Mouse (Mus musculus) hindbrain, embryonic 13.5 days (tissue): ENCODE results near the gene Fzr1. TPM values are rescaled to one million over a fixed set of nuclear protein-coding genes. Genes with fewer than 3 reads are reported as not detected.

Experiments used
- ATAC-seq: fragments of 200-750 bp; cut with Nextera tagmentation; 2 replicates; pipeline ENCODE4 v1.8.0; 2017; ENCODE audit warnings: moderate TSS enrichment; ENCODE audit not compliant: low FRiP score
- H3K27ac ChIP-seq: fragments of 300-500 bp; sonication (generic); 2 replicates; pipeline ENCODE4 v1.5.1; 2015; ENCODE audit warnings: inconsistent platforms, mild to moderate bottlenecking, moderate library complexity
- H3K27me3 ChIP-seq: fragments of 300-500 bp; sonication (generic); 2 replicates; pipeline ENCODE4 v1.6.1; 2015; ENCODE audit warnings: mild to moderate bottlenecking, inconsistent platforms
- H3K36me3 ChIP-seq: fragments of 300-500 bp; sonication (generic); 2 replicates; pipeline ENCODE4 v1.6.1; 2015; ENCODE audit warnings: mild to moderate bottlenecking, inconsistent platforms
- H3K4me1 ChIP-seq: fragments of 300-500 bp; sonication (generic); replicated peaks from 2 replicates; pipeline ENCODE4 v1.6.1; 2015; ENCODE audit warnings: inconsistent platforms
- H3K4me2 ChIP-seq: fragments of 300-500 bp; sonication (generic); 2 replicates; pipeline ENCODE4 v1.6.1; 2015; ENCODE audit warnings: inconsistent platforms, mild to moderate bottlenecking, moderate library complexity
- H3K4me3 ChIP-seq: fragments of 300-500 bp; sonication (generic); 2 replicates; pipeline ENCODE4 v1.5.1; 2015; ENCODE audit warnings: mild to moderate bottlenecking, inconsistent platforms
- H3K9ac ChIP-seq: fragments of 300-500 bp; sonication (generic); 2 replicates; pipeline ENCODE4 v1.6.1; 2015; ENCODE audit warnings: mild to moderate bottlenecking, inconsistent platforms
- H3K9me3 ChIP-seq: fragments of 300-500 bp; sonication (generic); 2 replicates; pipeline ENCODE4 v1.6.1; 2016; ENCODE audit warnings: inconsistent platforms
- WGBS: fragments of 180-500 bp; shearing (Covaris S2); methylation state at CpG from one replicate; pipeline ENCODE4 v1.1.7; 2015; 5-methylcytosine and 5-hydroxymethylcytosine counted together
- polyA plus RNA-seq: library from polyadenylated mRNA; unstranded; fragments of >200 nt; fragmentation: Nextera tagmentation; extraction: Ambion mirVana; gene quantifications from 2 replicates; pipeline ENCODE4 v1.2.1, GENCODE M21; 2015

The Fzr1 gene
- polyA plus RNA-seq, 1 experiment from 2014 or later: 121 TPM

GRCm38 (mm10) chr10:81384605-81384982, 6.3 kb upstream of the Fzr1 start:
- Histone ChIP-seq H3K4me3 (peak overlapping the region; percentile 96), H3K27ac (peak overlapping the region; percentile 90), H3K27me3 (no peaks in the 10 kb centered on the region), H3K36me3 (peaks cover 34% of the 10 kb centered on the region), H3K9ac (peak overlapping the region; percentile 90), H3K4me1 (peaks cover 23% of the 10 kb centered on the region), H3K4me2 (peak overlapping the region; percentile 95), H3K9me3 (no peaks in the 10 kb centered on the region)
- WGBS: under 1% methylated on average over 19 of the region's 19 CpGs
- ATAC-seq: peak; percentile 34

- ATAC-seq: peak; percentile 91
- WGBS: 9% methylated on average over 54 of the region's 54 CpGs
- peak within 1 kb of the TSS; percentile 96 for H3K4me3 ChIP-seq
- peak within 1 kb of the TSS; percentile 90 for H3K9ac ChIP-seq
- no peaks in the 10 kb centered on the region for H3K27me3 ChIP-seq
- peaks cover 22% of the 10 kb centered on the region for H3K4me1 ChIP-seq
- no peaks in the 10 kb centered on the region for H3K9me3 ChIP-seq
- H3K4me2 ChIP-seq: peak within 1 kb of the TSS; percentile 95
- H3K36me3 ChIP-seq: peaks cover 33% of the 10 kb centered on the region
- peak within 1 kb of the TSS; percentile 90 for H3K27ac ChIP-seq
Observed at GRCm38 (mm10) chr10:81383802-81384604, 5.7 kb upstream of the Fzr1 start, which contains the start of the genes Dohh and Gm48551. TSS of gene Dohh (plus strand) at chr10:81384428. TSS of gene Gm48551 (plus strand) at chr10:81384466.

GRCm38 (mm10) chr10:81382039-81382438, 3.7 kb upstream of the Fzr1 start:
- no peaks in the 10 kb centered on the region for H3K27me3 ChIP-seq
- H3K9ac ChIP-seq: peak overlapping the region; percentile 39; the same call in 1 of the 2 replicates
- H3K4me1 ChIP-seq: peaks cover 32% of the 10 kb centered on the region
- H3K9me3 ChIP-seq: no peaks in the 10 kb centered on the region
- 92% methylated on average over 5 of the region's 5 CpGs for WGBS
- H3K4me2 ChIP-seq: no peak overlapping the region
- peaks cover 13% of the 10 kb centered on the region for H3K36me3 ChIP-seq
- 0 out of 2 replicates have a peak overlapping the region, but pooled peaks have one; percentile 5 for H3K27ac ChIP-seq
- no peak overlapping the region for H3K4me3 ChIP-seq
- no peak for ATAC-seq

- ATAC-seq: no peak
- Histone ChIP-seq H3K27ac (no peak overlapping the region), H3K9me3 (no peaks in the 10 kb centered on the region), H3K4me2 (no peak overlapping the region), H3K36me3 (peaks cover 14% of the 10 kb centered on the region; the same call in 1 of the 2 replicates), H3K27me3 (no peaks in the 10 kb centered on the region), H3K9ac (no peak overlapping the region), H3K4me1 (peaks cover 37% of the 10 kb centered on the region), H3K4me3 (no peak overlapping the region)
- 95% methylated on average over 6 of the region's 6 CpGs for WGBS
Observed at GRCm38 (mm10) chr10:81379809-81380378, 1.6 kb upstream of the Fzr1 start.

GRCm38 (mm10) chr10:81379183-81379553, 852 bp upstream of the Fzr1 start:
- WGBS: 63% methylated on average over 3 of the region's 3 CpGs
- Histone ChIP-seq H3K4me2 (peak overlapping the region; percentile 92), H3K9me3 (no peaks in the 10 kb centered on the region), H3K27me3 (no peaks in the 10 kb centered on the region), H3K36me3 (peaks cover 16% of the 10 kb centered on the region), H3K27ac (peak overlapping the region; percentile 85), H3K4me3 (peak overlapping the region; percentile 74), H3K9ac (peak overlapping the region; percentile 95), H3K4me1 (peaks cover 34% of the 10 kb centered on the region)
- 0 out of 2 replicates have a peak, but pooled peaks have one; percentile 3 for ATAC-seq

- Histone ChIP-seq H3K9ac (peak overlapping the region; percentile 95), H3K27ac (peak overlapping the region; percentile 85), H3K27me3 (no peaks in the 10 kb centered on the region), H3K4me2 (peak overlapping the region; percentile 92), H3K4me1 (peaks cover 37% of the 10 kb centered on the region), H3K9me3 (no peaks in the 10 kb centered on the region), H3K36me3 (peaks cover 21% of the 10 kb centered on the region), H3K4me3 (peak overlapping the region; percentile 74)
- ATAC-seq: peak; percentile 96
- WGBS: under 1% methylated on average over 46 of the region's 46 CpGs
Observed at GRCm38 (mm10) chr10:81378553-81379182, 352 bp upstream of the Fzr1 start.

GRCm38 (mm10) chr10:81377362-81377664, 1.0 kb downstream of the Fzr1 start:
- Histone ChIP-seq H3K36me3 (peaks cover 34% of the 10 kb centered on the region), H3K4me3 (peak overlapping the region; percentile 74), H3K27ac (no peak overlapping the region), H3K4me1 (peaks cover 37% of the 10 kb centered on the region), H3K9me3 (no peaks in the 10 kb centered on the region), H3K9ac (peak overlapping the region; percentile 95), H3K27me3 (no peaks in the 10 kb centered on the region), H3K4me2 (peak overlapping the region; percentile 92)
- ATAC-seq: no peak
- WGBS: 56% methylated on average over 2 of the region's 2 CpGs

GRCm38 (mm10) chr10:81376561-81377361, 1.6 kb downstream of the Fzr1 start:
- no peaks in the 10 kb centered on the region for H3K9me3 ChIP-seq
- 49% methylated on average over 6 of the region's 6 CpGs for WGBS
- no peak overlapping the region for H3K27ac ChIP-seq
- ATAC-seq: no peak
- H3K4me1 ChIP-seq: peaks cover 37% of the 10 kb centered on the region
- no peaks in the 10 kb centered on the region for H3K27me3 ChIP-seq
- peak overlapping the region; percentile 95 for H3K9ac ChIP-seq
- H3K4me2 ChIP-seq: peak overlapping the region; percentile 92
- H3K4me3 ChIP-seq: peak overlapping the region; percentile 74
- peaks cover 35% of the 10 kb centered on the region for H3K36me3 ChIP-seq

- Histone ChIP-seq H3K4me2 (no peak overlapping the region), H3K27ac (no peak overlapping the region), H3K9me3 (no peaks in the 10 kb centered on the region), H3K4me1 (peaks cover 37% of the 10 kb centered on the region), H3K27me3 (no peaks in the 10 kb centered on the region), H3K9ac (peak overlapping the region; percentile 13; the same call in 1 of the 2 replicates), H3K4me3 (no peak overlapping the region), H3K36me3 (peaks cover 49% of the 10 kb centered on the region)
- ATAC-seq: no peak
- WGBS: 94% methylated on average over 10 of the region's 10 CpGs
Observed at GRCm38 (mm10) chr10:81375322-81375721, 3.0 kb downstream of the Fzr1 start.

GRCm38 (mm10) chr10:81367207-81367495, 11.2 kb downstream of the Fzr1 start:
- H3K4me3 ChIP-seq: no peak overlapping the region
- peaks cover 65% of the 10 kb centered on the region for H3K36me3 ChIP-seq
- peaks cover 38% of the 10 kb centered on the region for H3K4me1 ChIP-seq
- H3K27me3 ChIP-seq: peaks cover 34% of the 10 kb centered on the region
- WGBS: 68% methylated on average over 6 of the region's 6 CpGs
- H3K27ac ChIP-seq: no peak overlapping the region
- H3K4me2 ChIP-seq: no peak overlapping the region
- ATAC-seq: no peak
- H3K9me3 ChIP-seq: no peaks in the 10 kb centered on the region
- H3K9ac ChIP-seq: no peak overlapping the region

- peaks cover 38% of the 10 kb centered on the region for H3K4me1 ChIP-seq
- 0 out of 2 replicates have a peak overlapping the region, but pooled peaks have one; percentile 26 for H3K27ac ChIP-seq
- no peak for ATAC-seq
- H3K9ac ChIP-seq: no peak overlapping the region
- 74% methylated on average over 6 of the region's 6 CpGs for WGBS
- no peak overlapping the region for H3K4me2 ChIP-seq
- peaks cover 34% of the 10 kb centered on the region for H3K27me3 ChIP-seq
- H3K4me3 ChIP-seq: no peak overlapping the region
- no peaks in the 10 kb centered on the region for H3K9me3 ChIP-seq
- H3K36me3 ChIP-seq: peaks cover 67% of the 10 kb centered on the region
Observed at GRCm38 (mm10) chr10:81366477-81367206, 11.7 kb downstream of the Fzr1 start.
